Mouse (Mus musculus): ENCODE measurements around the gene Col5a1. TPM values are rescaled to one million over a fixed set of nuclear protein-coding genes. Genes with fewer than 3 reads are reported as not detected.

The Col5a1 gene
- polyA plus RNA-seq, 1 experiment from 2014 or later, result 0.03 TPM

DNA sequence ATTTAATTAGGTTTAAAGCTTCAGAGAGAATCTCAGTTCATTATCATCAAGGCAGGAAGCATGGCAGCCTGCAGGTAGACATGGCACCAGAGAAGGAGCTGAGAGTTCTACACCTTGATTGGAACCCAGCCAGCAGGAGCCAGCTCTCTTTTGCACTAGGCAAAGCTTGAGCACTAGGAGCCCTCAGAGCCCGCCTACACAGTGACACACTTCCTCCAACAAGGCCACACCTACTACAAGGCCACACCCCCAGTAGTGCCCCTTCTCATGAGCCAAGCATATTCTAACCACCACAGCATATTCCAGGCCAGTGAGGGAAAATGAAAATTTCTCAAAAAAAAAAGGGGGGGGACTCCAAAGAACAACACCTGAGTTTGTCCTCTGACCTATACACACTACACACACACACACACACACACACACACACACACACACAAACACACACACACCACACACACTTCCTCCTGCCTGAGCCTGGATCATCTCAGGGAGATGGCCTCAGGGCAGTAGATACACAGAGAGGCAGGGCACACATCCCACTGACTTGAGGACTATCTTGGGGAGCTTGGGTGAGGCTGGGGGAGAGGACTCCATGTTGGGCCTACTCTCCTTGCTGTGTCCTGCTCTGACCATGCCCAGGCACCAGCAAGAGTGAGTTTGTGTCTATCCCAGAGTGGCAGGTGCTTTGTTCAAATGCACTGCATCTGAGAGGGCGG lies 181.8 kb downstream of the Col5a1 start:
- H3K4me3 ChIP-seq (ENCODE audit: inconsistent target), result no peak overlapping the region
- no peaks in the 10 kb centered on the region for H3K79me2 ChIP-seq (ENCODE audit: inconsistent target)
- no peaks in the 10 kb centered on the region for H3K36me3 ChIP-seq (ENCODE audit: inconsistent target)
- 93% methylated on average over 2 of the region's 2 CpGs for WGBS (ENCODE audit: missing documents)
- H3K27ac ChIP-seq, result no peak overlapping the region

DNA sequence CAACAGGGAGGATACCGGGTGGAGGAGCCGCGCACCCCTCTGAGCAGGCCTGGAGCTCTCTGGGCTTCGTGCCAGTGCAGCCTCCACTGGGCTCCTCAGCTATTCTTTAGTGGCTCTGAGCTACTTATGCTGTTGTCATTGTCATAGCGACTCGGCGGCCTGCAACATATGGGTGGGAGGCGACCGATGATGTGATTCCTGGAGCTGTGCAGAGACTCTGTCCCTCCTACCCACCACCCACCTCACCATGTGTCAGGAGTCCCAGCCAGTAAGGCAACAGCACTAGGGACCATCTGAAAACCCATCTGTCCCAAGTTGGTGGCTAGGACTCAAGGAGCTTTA lies 182.3 kb downstream of the Col5a1 start:
- 91% methylated on average over 9 of the region's 9 CpGs for WGBS (ENCODE audit: missing documents)
- no peak overlapping the region for H3K27ac ChIP-seq
- no peak overlapping the region for H3K4me3 ChIP-seq (ENCODE audit: inconsistent target)
- no peaks in the 10 kb centered on the region for H3K79me2 ChIP-seq (ENCODE audit: inconsistent target)
- H3K36me3 ChIP-seq (ENCODE audit: inconsistent target), result no peaks in the 10 kb centered on the region

DNA sequence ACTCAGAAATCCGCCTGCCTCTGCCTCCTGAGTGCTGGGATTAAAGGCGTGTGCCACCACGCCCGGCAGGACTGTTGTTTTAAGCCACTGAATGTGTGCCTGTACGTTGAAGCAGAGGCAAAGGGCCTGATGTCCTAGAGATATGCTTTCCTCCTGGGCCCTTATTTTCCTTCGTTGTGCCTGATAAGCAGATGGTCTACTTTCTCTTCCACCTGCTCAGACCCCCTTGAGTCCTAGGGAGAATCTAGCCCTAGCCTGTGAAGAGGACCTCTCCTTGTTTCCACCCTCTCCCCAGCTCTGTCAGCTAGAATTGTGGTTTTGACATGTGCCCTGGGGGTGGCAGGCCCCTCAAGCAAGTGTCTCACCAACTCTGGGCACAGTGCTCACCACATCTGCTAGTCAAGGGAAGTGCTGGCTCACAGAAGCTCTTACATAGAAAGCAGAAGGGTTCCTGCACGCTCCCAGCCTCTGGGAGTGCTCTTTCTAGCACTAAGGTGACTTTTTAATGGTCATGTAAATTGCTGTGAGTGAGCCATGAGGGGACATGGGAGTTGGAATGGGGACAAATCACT lies 189.5 kb downstream of the Col5a1 start:
- Histone ChIP-seq H3K79me2 (ENCODE audit: inconsistent target) (no peaks in the 10 kb centered on the region), H3K36me3 (ENCODE audit: inconsistent target) (no peaks in the 10 kb centered on the region), H3K4me3 (ENCODE audit: inconsistent target) (no peak overlapping the region), H3K27ac (no peak overlapping the region)
- WGBS (ENCODE audit: missing documents), result 81% methylated on average over 7 of the region's 7 CpGs

DNA sequence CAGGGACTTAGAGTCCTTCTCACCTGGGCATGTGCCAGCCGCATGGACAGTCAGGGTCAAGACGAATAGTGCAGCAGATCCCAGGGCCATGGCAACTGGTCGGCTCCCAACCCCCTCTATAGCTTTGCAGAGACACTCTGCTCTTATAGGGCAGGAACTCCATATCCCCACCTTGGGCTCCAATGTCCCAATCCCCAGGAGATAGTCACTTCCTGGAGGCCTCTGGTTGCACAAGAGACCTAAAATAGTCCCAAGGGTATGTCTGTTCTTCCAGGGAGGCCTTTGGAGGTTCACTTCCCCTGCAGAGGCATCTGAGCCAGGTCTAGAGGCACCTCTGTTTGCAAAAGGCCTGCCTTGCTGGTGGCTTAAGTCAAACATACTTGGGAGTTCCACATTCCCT lies 198.5 kb downstream of the Col5a1 start, which contains the start of gene Fcnb:
Fcnb (minus strand) TSS at position 118 of the 400 bp plus-strand sequence.
- no peak within 1 kb of the TSS for H3K4me3 ChIP-seq (ENCODE audit: inconsistent target)
- no peaks in the 10 kb centered on the region for H3K79me2 ChIP-seq (ENCODE audit: inconsistent target)
- no peak within 1 kb of the TSS for H3K27ac ChIP-seq
- H3K36me3 ChIP-seq (ENCODE audit: inconsistent target), result no peaks in the 10 kb centered on the region
- WGBS (ENCODE audit: missing documents), result 70% methylated on average over 3 of the region's 3 CpGs

DNA sequence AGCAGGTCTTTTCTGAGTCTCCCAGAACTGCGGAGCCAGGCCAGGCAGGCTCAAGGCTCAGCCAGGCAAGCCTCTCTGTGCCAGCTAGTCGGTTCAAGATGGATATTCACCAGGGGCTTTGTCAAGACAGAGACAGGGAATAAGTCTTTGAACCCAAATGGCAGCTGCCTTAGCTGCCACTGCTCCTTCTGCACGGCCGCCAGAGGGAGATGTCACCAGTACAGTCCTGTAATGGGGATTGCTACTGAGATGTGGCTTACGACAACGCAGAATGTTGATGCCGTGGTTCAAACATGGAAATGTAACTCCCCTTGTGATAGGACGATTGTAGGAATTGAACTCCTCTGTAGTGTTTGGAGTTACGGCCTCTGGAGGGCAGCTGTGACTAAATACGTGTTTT lies 199.9 kb downstream of the Col5a1 start:
- Histone ChIP-seq H3K27ac (no peak overlapping the region), H3K79me2 (ENCODE audit: inconsistent target) (no peaks in the 10 kb centered on the region), H3K4me3 (ENCODE audit: inconsistent target) (no peak overlapping the region), H3K36me3 (ENCODE audit: inconsistent target) (no peaks in the 10 kb centered on the region)
- WGBS (ENCODE audit: missing documents), result 95% methylated on average over 10 of the region's 10 CpGs

DNA sequence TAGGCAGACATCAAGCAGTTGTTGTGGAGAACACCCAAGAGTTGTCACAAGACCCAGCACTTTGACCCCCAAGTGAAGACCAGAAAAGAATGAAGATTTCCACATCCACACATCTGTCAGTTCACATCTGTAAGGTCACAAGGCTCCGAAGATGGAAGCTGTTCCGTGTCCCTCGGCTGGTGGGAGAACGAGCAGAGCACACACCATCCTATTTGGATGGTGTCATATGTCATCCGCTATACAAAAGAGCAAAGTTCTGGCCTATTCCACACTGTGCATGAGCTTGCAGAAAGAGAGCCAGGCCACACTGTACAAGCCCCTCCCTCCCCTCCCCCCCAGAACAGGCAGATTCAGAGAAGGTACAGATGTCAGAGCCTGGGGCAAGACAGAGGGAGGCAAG lies 202.9 kb downstream of the Col5a1 start:
- H3K4me3 ChIP-seq (ENCODE audit: inconsistent target), result no peak overlapping the region
- no peaks in the 10 kb centered on the region for H3K79me2 ChIP-seq (ENCODE audit: inconsistent target)
- WGBS (ENCODE audit: missing documents), result 93% methylated on average over 5 of the region's 5 CpGs
- H3K27ac ChIP-seq, result no peak overlapping the region
- no peaks in the 10 kb centered on the region for H3K36me3 ChIP-seq (ENCODE audit: inconsistent target)

Other genes with a start within 250 kb of the Col5a1 start
- 41.3 to 42.8 TPM (median 41.9 TPM) in 3 replicates for gene Rxra, start 210.0 kb upstream of the Col5a1 start, polyA plus RNA-seq (2018)
- 0.38 to 1.5 TPM in 2 of 3 replicates, not detected in the other for gene Fcnb, start 198.5 kb downstream of the Col5a1 start, polyA plus RNA-seq (2018)